Mouse (Mus musculus) CH12.LX (cell line): Measurements from ENCODE around the gene Chd4. TPM values are rescaled to one million over a fixed set of nuclear protein-coding genes. Genes with fewer than 3 reads are reported as not detected.

Experiments
- DNase-seq: peaks from one replicate; pipeline ENCODE4 v3.0.0-alpha.2; 2013; ENCODE audit errors: extremely low read depth
- H3K27ac ChIP-seq: 2 replicates; pipeline ENCODE4 v1.5.1; 2012; ENCODE audit warnings: low read depth, mild to moderate bottlenecking, control low read depth, moderate library complexity; ENCODE audit not compliant: insufficient read depth
- H3K27me3 ChIP-seq: replicated peaks from 2 replicates; pipeline ENCODE3; 2012; ENCODE audit warnings: inconsistent platforms
- H3K36me3 ChIP-seq, 2 experiments: replicated peaks in 1 of 2; 2 replicates each; pipeline versions ENCODE3 to v1.6.1; 2012; ENCODE audit warnings: inconsistent platforms in 1 of 2, low read length in 1 of 2, mild to moderate bottlenecking in 1 of 2, mixed read lengths in 1 of 2, moderate library complexity in 1 of 2; ENCODE audit not compliant: control insufficient read depth in 1 of 2, insufficient read depth in 1 of 2
- H3K4me1 ChIP-seq, 2 experiments: 2 replicates each; pipeline ENCODE4 v1.6.1; 2012; ENCODE audit warnings: inconsistent platforms in 1 of 2, moderate library complexity in 1 of 2; ENCODE audit not compliant: insufficient read depth in 2 of 2, control insufficient read depth in 1 of 2
- H3K4me2 ChIP-seq: 2 replicates; pipeline ENCODE4 v1.6.1; 2012; ENCODE audit warnings: low read depth, mild to moderate bottlenecking, control low read depth; ENCODE audit not compliant: poor library complexity, insufficient read depth, severe bottlenecking
- H3K4me3 ChIP-seq, 3 experiments: fragments of 150-350 bp in 1 of 3; sonication (generic) in 1 of 3; replicated peaks in 1 of 3; 2 replicates each; pipeline versions ENCODE3 to v1.5.1; 2011 to 2012; ENCODE audit warnings: low read depth in 2 of 3, low read length in 2 of 3, mild to moderate bottlenecking in 2 of 3, moderate library complexity in 2 of 3, control low read depth in 1 of 3, improper control_type of control experiment in 1 of 3, inconsistent platforms in 1 of 3, mixed read lengths in 1 of 3; ENCODE audit not compliant: poor library complexity in 1 of 3
- H3K79me2 ChIP-seq: replicated peaks from 2 replicates; pipeline ENCODE4 v1.6.1; 2012; ENCODE audit warnings: mild to moderate bottlenecking, moderate library complexity; ENCODE audit not compliant: control insufficient read depth, poor library complexity, insufficient read depth, severe bottlenecking; ENCODE audit errors: extremely low read depth
- H3K9ac ChIP-seq: 2 replicates; pipeline ENCODE4 v1.6.1; 2012; ENCODE audit warnings: low read depth, mild to moderate bottlenecking, control low read depth, moderate library complexity; ENCODE audit not compliant: insufficient read depth
- H3K9me3 ChIP-seq: replicated peaks from 2 replicates; pipeline ENCODE3; 2012; ENCODE audit warnings: low read length, inconsistent platforms, mixed read lengths
- BHLHE40 ChIP-seq: IDR thresholded peaks from 2 replicates; pipeline ENCODE4 v1.6.1; 2011; ENCODE audit warnings: mild to moderate bottlenecking, low read depth, low read length, improper control_type of control experiment
- CHD1 ChIP-seq: IDR thresholded peaks from 2 replicates; pipeline ENCODE4 v1.6.1; 2012; ENCODE audit warnings: low read depth, low read length, improper control_type of control experiment, inconsistent platforms
- CHD2 ChIP-seq: IDR thresholded peaks from 2 replicates; pipeline ENCODE4 v1.6.1; 2011; ENCODE audit warnings: low read length, improper control_type of control experiment
- CTCF ChIP-seq, 2 experiments: IDR thresholded peaks in 1 of 2; conservative IDR thresholded peaks in 1 of 2; 2 replicates each; pipeline ENCODE4 v1.5.1; 2011 to 2012; ENCODE audit warnings: low read depth in 2 of 2, low read length in 2 of 2, improper control_type of control experiment in 1 of 2, inconsistent platforms in 1 of 2, mild to moderate bottlenecking in 1 of 2, moderate library complexity in 1 of 2
- E2F4 ChIP-seq: IDR thresholded peaks from 2 replicates; pipeline ENCODE4 v1.6.1; 2011; ENCODE audit warnings: low read depth, low read length, improper control_type of control experiment; ENCODE audit not compliant: insufficient replicate concordance
- EP300 ChIP-seq: IDR thresholded peaks from 2 replicates; pipeline ENCODE4 v1.6.1; 2011; ENCODE audit warnings: low read length, improper control_type of control experiment
- GABPA ChIP-seq: IDR thresholded peaks from 2 replicates; pipeline ENCODE4 v1.6.1; 2012; ENCODE audit warnings: low read depth, low read length, improper control_type of control experiment, inconsistent platforms; ENCODE audit not compliant: insufficient replicate concordance
- IRF4 ChIP-seq: IDR thresholded peaks from 2 replicates; pipeline ENCODE4 v1.6.1; 2014; ENCODE audit warnings: low read depth, mild to moderate bottlenecking, inconsistent platforms, low read length, improper control_type of control experiment
- JUN ChIP-seq: IDR thresholded peaks from 2 replicates; pipeline ENCODE4 v1.6.1; 2011; ENCODE audit warnings: low read depth, mild to moderate bottlenecking, low read length, improper control_type of control experiment, moderate library complexity; ENCODE audit not compliant: insufficient read depth
- JUND ChIP-seq: conservative IDR thresholded peaks from 2 replicates; pipeline ENCODE4 v1.6.1; 2011; ENCODE audit warnings: low read depth, low read length, improper control_type of control experiment
- MAFK ChIP-seq: IDR thresholded peaks from 2 replicates; pipeline ENCODE4 v1.6.1; 2011; ENCODE audit warnings: low read length, improper control_type of control experiment; ENCODE audit not compliant: insufficient replicate concordance
- MAX ChIP-seq: IDR thresholded peaks from 2 replicates; pipeline ENCODE4 v1.6.1; 2011; ENCODE audit warnings: low read length, improper control_type of control experiment
- MAZ ChIP-seq: IDR thresholded peaks from 2 replicates; pipeline ENCODE4 v1.6.1; 2012; ENCODE audit warnings: low read depth, mild to moderate bottlenecking, inconsistent platforms, low read length, improper control_type of control experiment, moderate library complexity
- MEF2A ChIP-seq: IDR thresholded peaks from 2 replicates; pipeline ENCODE4 v1.6.1; 2014; ENCODE audit warnings: low read depth, mild to moderate bottlenecking, inconsistent platforms, low read length, improper control_type of control experiment, borderline replicate concordance
- MXI1 ChIP-seq: IDR thresholded peaks from 2 replicates; pipeline ENCODE4 v1.6.1; 2011; ENCODE audit warnings: mild to moderate bottlenecking, low read depth, low read length, improper control_type of control experiment
- MYC ChIP-seq: IDR thresholded peaks from 2 replicates; pipeline ENCODE4 v1.6.1; 2011; ENCODE audit warnings: low read depth, mild to moderate bottlenecking, improper control_type of control experiment, low read length
- NELFE ChIP-seq: IDR thresholded peaks from 2 replicates; pipeline ENCODE4 v1.6.1; 2011; ENCODE audit warnings: low read depth, low read length, improper control_type of control experiment
- NRF1 ChIP-seq: IDR thresholded peaks from 2 replicates; pipeline ENCODE4 v1.6.1; 2014; ENCODE audit warnings: low read depth, mild to moderate bottlenecking, inconsistent platforms, low read length, improper control_type of control experiment, moderate library complexity
- PAX5 ChIP-seq: IDR thresholded peaks from 2 replicates; pipeline ENCODE4 v1.6.1; 2012; ENCODE audit warnings: low read length, inconsistent platforms, mixed read lengths
- POLR2A ChIP-seq: IDR thresholded peaks from 2 replicates; pipeline ENCODE4 v1.6.1; 2011; ENCODE audit warnings: low read depth, mild to moderate bottlenecking, improper control_type of control experiment, low read length
- POLR2AphosphoS2 ChIP-seq: IDR thresholded peaks from 2 replicates; pipeline ENCODE4 v1.6.1; 2011; ENCODE audit warnings: low read depth, low read length, improper control_type of control experiment
- RAD21 ChIP-seq: IDR thresholded peaks from 2 replicates; pipeline ENCODE4 v1.6.1; 2011; ENCODE audit warnings: low read depth, mild to moderate bottlenecking, low read length, improper control_type of control experiment, moderate library complexity
- RCOR1 ChIP-seq: conservative IDR thresholded peaks from 2 replicates; pipeline ENCODE4 v1.6.1; 2012; ENCODE audit warnings: low read depth, mild to moderate bottlenecking, inconsistent platforms, low read length, improper control_type of control experiment
- SIN3A ChIP-seq: IDR thresholded peaks from 2 replicates; pipeline ENCODE4 v1.6.1; 2012; ENCODE audit warnings: low read length, improper control_type of control experiment, inconsistent platforms
- SMC3 ChIP-seq: IDR thresholded peaks from 2 replicates; pipeline ENCODE4 v1.6.1; 2011; ENCODE audit warnings: low read depth, low read length, improper control_type of control experiment
- TBP ChIP-seq: conservative IDR thresholded peaks from 2 replicates; pipeline ENCODE4 v1.6.1; 2011; ENCODE audit warnings: low read depth, low read length, improper control_type of control experiment
- TCF12 ChIP-seq: IDR thresholded peaks from 2 replicates; pipeline ENCODE4 v1.6.1; 2014; ENCODE audit warnings: low read depth, mild to moderate bottlenecking, inconsistent platforms, low read length, improper control_type of control experiment
- UBTF ChIP-seq: IDR thresholded peaks from 2 replicates; pipeline ENCODE4 v1.6.1; 2012; ENCODE audit warnings: low read depth, mild to moderate bottlenecking, inconsistent platforms, low read length, improper control_type of control experiment, moderate library complexity
- USF1 ChIP-seq: IDR thresholded peaks from 2 replicates; pipeline ENCODE4 v1.6.1; 2014; ENCODE audit warnings: low read depth, mild to moderate bottlenecking, inconsistent platforms, low read length, improper control_type of control experiment
- USF2 ChIP-seq: conservative IDR thresholded peaks from 2 replicates; pipeline ENCODE4 v1.6.1; 2011; ENCODE audit warnings: low read depth, low read length, improper control_type of control experiment
- ZKSCAN1 ChIP-seq: IDR thresholded peaks from 2 replicates; pipeline ENCODE4 v1.6.1; 2012; ENCODE audit warnings: low read depth, inconsistent platforms, low read length, improper control_type of control experiment, borderline replicate concordance
- ZMIZ1 ChIP-seq: IDR thresholded peaks from 2 replicates; pipeline ENCODE4 v1.6.1; 2012; ENCODE audit warnings: low read depth, mild to moderate bottlenecking, inconsistent platforms, low read length, improper control_type of control experiment
- ZNF384 ChIP-seq: IDR thresholded peaks from 2 replicates; pipeline ENCODE4 v1.6.1; 2012; ENCODE audit warnings: low read depth, low read length, improper control_type of control experiment, inconsistent platforms
- dilution Hi-C: fragments of 300-500 bp; cut with MboI; formaldehyde crosslinking; loops from 2 replicates; pipeline ENCODE4 v1.14.3; 2020; ENCODE audit warnings: low sequenced_read_pairs; ENCODE audit not compliant: extremely low pct_unique_long_range_greater_than_20kb, extremely low pct_ligation_motif_present
- in situ Hi-C: fragments of 300-500 bp; cut with MboI; formaldehyde crosslinking; loops from 3 replicates; pipeline ENCODE4 v1.14.3; 2019; ENCODE audit warnings: low sequenced_read_pairs, low pct_ligation_motif_present, low pct_unique_long_range_greater_than_20kb, mixed read lengths
- polyA plus RNA-seq: library from polyadenylated mRNA; unstranded; fragments of >175 nt; gene quantifications from 2 replicates; pipeline ENCODE4 v1.2.1, GENCODE M21; 2012; ENCODE audit warnings: low read depth; ENCODE audit not compliant: insufficient read length
- total RNA-seq, 2 experiments: library from RNA; depleted of rRNA; stranded (reverse); fragments of 300-350 nt in 1 of 2; fragments of >200 nt in 1 of 2; gene quantifications; 2 replicates each; pipeline ENCODE4 v1.2.3; 2012 to 2014

Chd4 gene
- total and polyA plus RNA-seq, 3 experiments = 72.7 to 200 (median 165) TPM

DNA sequence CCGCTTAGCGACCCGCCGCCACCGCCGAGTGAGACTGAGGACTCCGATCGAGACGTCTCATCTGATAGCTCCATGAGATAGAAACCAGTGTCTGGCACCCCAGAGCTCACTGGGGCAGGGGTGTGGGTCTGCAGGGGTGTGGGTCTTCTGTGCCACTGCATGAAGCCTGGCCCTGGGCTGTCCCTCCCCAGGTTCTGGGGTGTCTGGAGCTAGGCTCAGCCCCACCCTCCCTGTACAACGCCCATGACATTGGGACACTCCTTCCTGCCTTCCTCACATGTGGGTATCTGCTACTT lies 64.7 kb downstream of the Chd4 start:
- no peak overlapping the region for H3K4me3 ChIP-seq
- no peaks in the 10 kb centered on the region for H3K27me3 ChIP-seq
- peak; percentile 29 for DNase-seq
- TF ChIP-seq CHD2 = no peak
- no peak for TF ChIP-seq MXI1
- TF ChIP-seq SMC3 = 0 out of 2 replicates have a peak, but pooled peaks have one; percentile 1
- peaks cover 67 to 82% of the 10 kb centered on the region in 2 experiments for H3K36me3 ChIP-seq
- no peaks in the 10 kb centered on the region for H3K9me3 ChIP-seq
- dilution Hi-C loops = no loop called here
- H3K4me1 ChIP-seq = peaks cover 3 to 18% of the 10 kb centered on the region in 2 experiments; a peak in 2 of 4 replicates
- peaks cover 21% of the 10 kb centered on the region for H3K79me2 ChIP-seq
- no peak overlapping the region for H3K9ac ChIP-seq
- in situ Hi-C loops = no loop called here
- no peak overlapping the region for H3K4me2 ChIP-seq
- no peak overlapping the region for H3K27ac ChIP-seq

DNA sequence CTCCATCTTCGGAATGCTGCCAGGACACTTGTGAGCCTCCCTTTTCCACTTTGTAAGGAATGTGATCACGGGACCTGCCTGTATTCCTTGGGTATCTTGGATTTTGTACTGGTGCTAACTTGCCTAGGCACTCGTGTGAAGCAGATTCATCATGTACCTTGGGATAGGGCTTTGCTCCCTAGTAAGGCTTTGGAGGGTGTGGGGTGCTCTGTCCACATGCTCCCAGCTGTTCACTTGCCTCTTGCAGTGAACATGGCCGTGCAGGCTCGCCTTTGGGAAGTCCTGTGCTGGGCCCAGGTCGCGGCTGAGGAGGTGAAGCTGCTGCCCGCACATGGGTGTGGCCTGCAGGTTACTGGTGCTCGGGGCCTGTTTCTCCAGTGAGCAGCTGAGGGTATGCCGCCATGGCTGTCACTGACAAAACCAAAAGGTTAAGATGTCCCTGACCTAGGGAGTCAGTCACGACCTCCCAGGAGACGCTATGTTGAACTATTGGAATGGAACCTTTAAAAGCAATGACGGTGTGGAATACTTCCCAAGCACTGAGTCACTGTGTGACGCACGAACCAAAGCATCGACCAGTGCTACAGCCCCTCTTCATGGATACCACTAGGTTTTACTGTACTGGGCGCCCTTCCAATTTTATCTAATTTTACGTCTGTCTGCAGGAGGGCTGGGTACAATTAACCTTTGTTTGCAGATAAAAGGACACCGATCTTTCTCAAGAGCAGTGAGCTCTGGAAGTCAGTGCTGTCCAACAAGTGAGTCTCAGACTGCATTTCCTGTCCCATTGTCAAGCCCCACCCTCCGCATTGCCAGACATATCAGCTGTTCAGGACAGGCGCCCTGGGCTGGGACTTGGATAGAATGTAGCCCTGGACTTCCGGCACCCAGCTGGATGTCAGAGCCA lies 65.3 kb downstream of the Chd4 start:
- Histone ChIP-seq H3K9ac (no peak overlapping the region), H3K27me3 (no peaks in the 10 kb centered on the region), H3K27ac (no peak overlapping the region), H3K36me3 (peaks cover 61 to 76% of the 10 kb centered on the region in 2 experiments), H3K79me2 (peaks cover 21% of the 10 kb centered on the region), H3K4me1 (peaks cover 3 to 18% of the 10 kb centered on the region in 2 experiments; a peak in 2 of 4 replicates), H3K4me2 (no peak overlapping the region), H3K9me3 (no peaks in the 10 kb centered on the region), H3K4me3 (no peak overlapping the region)
- in situ Hi-C loops = no loop called here
- dilution Hi-C loops = no loop called here
- DNase-seq = peak; percentile 71
- TF ChIP-seq POLR2AphosphoS2 (peak; percentile 100), EP300 (no peak), USF1 (no peak), CTCF (conservative IDR thresholded peaks at IDR 0.05 in 1 of 2, IDR thresholded peaks at IDR 0.05 in 1 of 2; ENCODE audit: low read depth in 2 of 2, low read length in 2 of 2) (no peak), NELFE (no peak), MAX (no peak), UBTF (no peak), MYC (no peak), MAZ (peak; percentile 10; the same call in 1 of the 2 replicates), USF2 (no peak), TBP (no peak), PAX5 (no peak), ZMIZ1 (peak; percentile 91), MAFK (no peak), TCF12 (0 out of 2 replicates have a peak, but pooled peaks have one; percentile 13), CHD1 (no peak), JUND (no peak), IRF4 (no peak), ZKSCAN1 (no peak), NRF1 (no peak), SMC3 (no peak), MEF2A (peak; percentile 17; the same call in 1 of the 2 replicates), RAD21 (no peak), GABPA (no peak), BHLHE40 (no peak), JUN (no peak), RCOR1 (no peak), ZNF384 (no peak), SIN3A (no peak; the same call in 1 of the 2 replicates), E2F4 (no peak), POLR2A (peak; percentile 73)
